Mouse (Mus musculus) midbrain, embryonic 16.5 days (tissue): ENCODE measurements at regions not wholly inside any gene's neighbourhood (a gene's known extent, or its start where the extent isn't known, plus 50 kb on each side); places are given as distances from the start of the nearest gene placed in this dataset.

Experiments
- ATAC-seq: fragments of 200-750 bp; cut with Nextera tagmentation; 2 replicates; pipeline ENCODE4 v1.8.0; 2017; ENCODE audit warnings: moderate TSS enrichment
- H3K27ac ChIP-seq: fragments of 300-500 bp; sonication (generic); 2 replicates; pipeline ENCODE4 v1.5.1; 2014; ENCODE audit warnings: mild to moderate bottlenecking, low read length, mixed read lengths
- H3K27me3 ChIP-seq: fragments of 300-500 bp; sonication (generic); 2 replicates; pipeline ENCODE4 v1.6.1; 2014; ENCODE audit warnings: low read depth, low read length, mixed read lengths; ENCODE audit not compliant: control insufficient read depth, insufficient read depth
- H3K36me3 ChIP-seq: fragments of 300-500 bp; sonication (generic); 2 replicates; pipeline ENCODE4 v1.6.1; 2014; ENCODE audit warnings: mild to moderate bottlenecking, low read length, moderate library complexity, mixed read lengths; ENCODE audit not compliant: control insufficient read depth, insufficient read depth
- H3K4me1 ChIP-seq: fragments of 300-500 bp; sonication (generic); 2 replicates; pipeline ENCODE4 v1.6.1; 2014; ENCODE audit warnings: mild to moderate bottlenecking, low read length, mixed read lengths; ENCODE audit not compliant: control insufficient read depth, insufficient read depth
- H3K4me2 ChIP-seq: fragments of 300-500 bp; sonication (generic); 2 replicates; pipeline ENCODE4 v1.6.1; 2014; ENCODE audit warnings: mild to moderate bottlenecking, low read length, mixed read lengths
- H3K4me3 ChIP-seq: fragments of 300-500 bp; sonication (generic); 2 replicates; pipeline ENCODE4 v1.5.1; 2014; ENCODE audit warnings: low read depth, mild to moderate bottlenecking, low read length, moderate library complexity, mixed read lengths
- H3K9ac ChIP-seq: fragments of 300-500 bp; sonication (generic); 2 replicates; pipeline ENCODE4 v1.6.1; 2014; ENCODE audit warnings: low read depth, low read length, mixed read lengths
- H3K9me3 ChIP-seq: fragments of 300-500 bp; sonication (generic); replicated peaks from 2 replicates; pipeline ENCODE4 v1.6.1; 2014; ENCODE audit warnings: mild to moderate bottlenecking, low read length, mixed read lengths; ENCODE audit not compliant: control insufficient read depth, poor library complexity, severe bottlenecking
- WGBS: fragments of 180-500 bp; shearing (Covaris S2); extraction: QIAGEN DNeasy Blood & Tissue Kit; methylation state at CpG from one replicate; pipeline ENCODE4 v1.1.7; 2014; 5-methylcytosine and 5-hydroxymethylcytosine counted together

GRCm38 (mm10) chr3:124270506-124270905 is 50.1 kb upstream of the Tram1l1 start:
- no peak overlapping the region for H3K27ac ChIP-seq
- no peaks in the 10 kb centered on the region for H3K36me3 ChIP-seq

More at GRCm38 (mm10) chr3:124270506-124270905, 50.1 kb upstream of the Tram1l1 start:
- Histone ChIP-seq H3K9me3 (no peaks in the 10 kb centered on the region), H3K9ac (no peak overlapping the region), H3K27me3 (no peaks in the 10 kb centered on the region), H3K4me1 (peaks cover 2% of the 10 kb centered on the region; the same call in 1 of the 2 replicates), H3K4me2 (no peak overlapping the region), H3K4me3 (no peak overlapping the region)
- no peak for ATAC-seq
- 49% methylated on average over 5 of the region's 5 CpGs for WGBS
